Mouse (Mus musculus) hindbrain, embryonic 16.5 days (tissue): Measurements from ENCODE around the gene Rab3d. TPM values are rescaled to one million over a fixed set of nuclear protein-coding genes. Genes with fewer than 3 reads are reported as not detected.

ENCODE experiments used
- ATAC-seq: fragments of 200-750 bp; cut with Nextera tagmentation; 2 replicates; pipeline ENCODE4 v1.8.0; 2017; ENCODE audit warnings: moderate TSS enrichment, moderate library complexity
- H3K27ac ChIP-seq: fragments of 300-500 bp; sonication (generic); 2 replicates; pipeline ENCODE4 v1.5.1; 2014; ENCODE audit warnings: low read depth, mild to moderate bottlenecking, control low read depth, low read length, moderate library complexity
- H3K27me3 ChIP-seq: fragments of 300-500 bp; sonication (generic); replicated peaks from 2 replicates; pipeline ENCODE4 v1.6.1; 2014; ENCODE audit warnings: low read length; ENCODE audit not compliant: control insufficient read depth, insufficient read depth
- H3K36me3 ChIP-seq: fragments of 300-500 bp; sonication (generic); 2 replicates; pipeline ENCODE4 v1.6.1; 2014; ENCODE audit warnings: mild to moderate bottlenecking, low read length, moderate library complexity, mixed read lengths; ENCODE audit not compliant: control insufficient read depth, insufficient read depth
- H3K4me1 ChIP-seq: fragments of 300-500 bp; sonication (generic); 2 replicates; pipeline ENCODE4 v1.6.1; 2014; ENCODE audit warnings: low read depth, low read length; ENCODE audit not compliant: control insufficient read depth, insufficient read depth
- H3K4me2 ChIP-seq: fragments of 300-500 bp; sonication (generic); 2 replicates; pipeline ENCODE4 v1.6.1; 2014; ENCODE audit warnings: mild to moderate bottlenecking, low read length, control low read depth, moderate library complexity
- H3K4me3 ChIP-seq: fragments of 300-500 bp; sonication (generic); 2 replicates; pipeline ENCODE4 v1.5.1; 2014; ENCODE audit warnings: mild to moderate bottlenecking, low read length, control low read depth, moderate library complexity
- H3K9ac ChIP-seq: fragments of 300-500 bp; sonication (generic); 2 replicates; pipeline ENCODE4 v1.6.1; 2014; ENCODE audit warnings: low read depth, mild to moderate bottlenecking, control low read depth, low read length, moderate library complexity
- H3K9me3 ChIP-seq: fragments of 300-500 bp; sonication (generic); 2 replicates; pipeline ENCODE4 v1.6.1; 2014; ENCODE audit warnings: mild to moderate bottlenecking, low read length, moderate library complexity; ENCODE audit not compliant: control insufficient read depth
- WGBS: fragments of 180-500 bp; shearing (Covaris S2); extraction: QIAGEN DNeasy Blood & Tissue Kit; methylation state at CpG from one replicate; pipeline ENCODE4 v1.1.7; 2014; 5-methylcytosine and 5-hydroxymethylcytosine counted together
- polyA plus RNA-seq: library from polyadenylated mRNA; unstranded; fragments of >200 nt; fragmentation: Nextera tagmentation; extraction: Ambion mirVana; gene quantifications from 2 replicates; pipeline ENCODE4 v1.2.1, GENCODE M21; 2015

Rab3d gene
- polyA plus RNA-seq, 1 experiment from 2014 or later, result 23.6 TPM

DNA sequence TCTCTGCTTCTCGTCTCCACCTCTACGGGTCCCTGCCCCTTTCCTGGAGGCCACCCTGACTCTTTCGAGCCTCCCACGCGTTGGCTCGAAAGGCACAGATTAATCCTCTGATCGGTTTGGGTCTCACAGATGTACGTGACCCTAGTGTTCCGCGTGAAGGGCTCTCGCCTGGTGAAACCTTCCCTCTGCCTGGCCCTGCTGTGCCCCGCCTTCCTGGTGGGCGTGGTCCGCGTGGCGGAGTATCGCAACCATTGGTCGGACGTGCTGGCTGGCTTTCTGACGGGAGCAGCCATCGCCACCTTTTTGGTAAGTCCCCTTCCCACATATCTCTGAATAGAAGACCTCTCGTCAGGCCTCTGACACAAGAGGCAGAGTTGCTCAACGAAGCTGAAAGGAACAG is 26.3 kb upstream of the Rab3d start:
- Histone ChIP-seq H3K4me1 (peaks cover under 1% of the 10 kb centered on the region; the same call in 1 of the 2 replicates), H3K27me3 (no peaks in the 10 kb centered on the region), H3K9ac (no peak overlapping the region), H3K27ac (no peak overlapping the region), H3K4me2 (no peak overlapping the region), H3K36me3 (peaks cover 25% of the 10 kb centered on the region), H3K9me3 (no peaks in the 10 kb centered on the region), H3K4me3 (no peak overlapping the region)
- WGBS, result 21% methylated on average over 23 of the region's 23 CpGs
- no peak for ATAC-seq

- ATAC-seq, result no peak
- WGBS, result 52% methylated on average over 12 of the region's 12 CpGs
Observed at GRCm38 (mm10) chr9:21943638-21944037, 25.6 kb upstream of the Rab3d start.

DNA sequence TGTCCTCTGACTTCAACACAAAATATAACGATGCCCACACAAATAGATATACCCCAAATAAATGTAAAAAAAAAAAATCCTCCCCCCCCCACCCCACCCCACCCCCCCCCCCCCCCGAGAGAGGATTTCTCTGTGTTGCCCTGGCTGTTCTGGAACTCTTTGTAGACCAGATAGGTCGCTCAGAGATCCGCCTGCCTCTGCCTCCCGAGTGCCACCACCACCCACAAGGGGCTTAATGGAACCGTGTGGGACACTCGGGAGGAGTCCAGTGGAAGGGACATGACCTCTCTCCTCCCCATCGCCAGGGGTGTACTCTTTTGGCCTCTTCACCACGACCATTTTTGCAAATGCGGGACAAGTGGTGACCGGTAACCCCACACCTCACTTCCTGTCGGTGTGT is 25.1 kb upstream of the Rab3d start:
- no peaks in the 10 kb centered on the region for H3K9me3 ChIP-seq
- no peaks in the 10 kb centered on the region for H3K27me3 ChIP-seq
- WGBS, result 70% methylated on average over 12 of the region's 12 CpGs
- H3K36me3 ChIP-seq, result peaks cover 23% of the 10 kb centered on the region
- H3K4me2 ChIP-seq, result no peak overlapping the region
- no peak overlapping the region for H3K9ac ChIP-seq
- no peak overlapping the region for H3K4me3 ChIP-seq
- no peak overlapping the region for H3K27ac ChIP-seq
- peaks cover 9% of the 10 kb centered on the region for H3K4me1 ChIP-seq
- ATAC-seq, result no peak

More at GRCm38 (mm10) chr9:21943638-21944037, 25.6 kb upstream of the Rab3d start:
- no peak overlapping the region for H3K4me2 ChIP-seq
- no peaks in the 10 kb centered on the region for H3K27me3 ChIP-seq
- H3K27ac ChIP-seq, result no peak overlapping the region
- H3K4me1 ChIP-seq, result peaks cover 3% of the 10 kb centered on the region
- no peak overlapping the region for H3K4me3 ChIP-seq
- H3K9ac ChIP-seq, result no peak overlapping the region
- peaks cover 25% of the 10 kb centered on the region for H3K36me3 ChIP-seq
- no peaks in the 10 kb centered on the region for H3K9me3 ChIP-seq

DNA sequence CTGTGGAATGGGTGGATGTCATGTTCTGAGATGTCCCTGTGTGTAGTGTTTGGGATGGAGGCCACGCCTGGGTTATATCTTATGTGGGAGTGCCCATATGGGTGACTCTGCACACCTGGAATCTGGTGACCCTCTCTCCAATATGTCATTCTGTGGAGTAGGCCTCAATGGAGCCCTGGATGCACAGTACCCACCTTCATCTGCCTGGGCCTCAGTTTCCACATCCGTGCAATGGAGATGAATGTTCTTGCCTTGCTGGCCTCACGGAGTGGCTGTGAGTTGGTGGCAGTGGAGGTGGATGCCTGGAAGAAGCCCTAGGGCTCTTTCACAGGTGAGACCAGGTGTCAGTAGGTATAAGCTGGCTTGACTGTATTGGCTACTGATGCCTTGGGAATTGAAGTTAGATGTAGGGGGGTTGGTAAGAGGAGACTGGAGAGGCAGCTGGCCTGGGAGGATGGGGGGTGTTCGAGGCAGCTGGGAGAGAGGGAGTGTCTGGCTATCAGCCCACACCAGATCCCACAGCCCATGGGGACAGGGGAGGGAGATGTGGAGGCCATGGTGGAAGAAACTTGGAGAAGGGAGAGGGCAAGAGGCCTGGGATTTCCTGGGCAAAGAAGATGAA is 20.4 kb upstream of the Rab3d start:
- H3K27ac ChIP-seq, result no peak overlapping the region
- no peaks in the 10 kb centered on the region; the same call in 1 of the 2 replicates for H3K27me3 ChIP-seq
- H3K36me3 ChIP-seq, result peaks cover 11% of the 10 kb centered on the region
- no peaks in the 10 kb centered on the region for H3K9me3 ChIP-seq
- H3K4me1 ChIP-seq, result peaks cover 14% of the 10 kb centered on the region
- 83% methylated on average over 4 of the region's 4 CpGs for WGBS
- H3K9ac ChIP-seq, result peak overlapping the region; percentile 31
- no peak for ATAC-seq
- peak overlapping the region; percentile 60 for H3K4me3 ChIP-seq
- peak overlapping the region; percentile 67 for H3K4me2 ChIP-seq

- WGBS, result 54% methylated on average over 4 of the region's 4 CpGs
Observed at GRCm38 (mm10) chr9:21937711-21938175, 19.8 kb upstream of the Rab3d start.

GRCm38 (mm10) chr9:21936692-21937570 is 18.9 kb upstream of the Rab3d start, which contains the start of gene Plppr2:
TSS of gene Plppr2 (plus strand) at chr9:21937033.
- Histone ChIP-seq H3K36me3 (peaks cover 11% of the 10 kb centered on the region), H3K27ac (peak within 1 kb of the TSS; percentile 75), H3K4me1 (peaks cover 14% of the 10 kb centered on the region), H3K4me2 (peak within 1 kb of the TSS; percentile 67), H3K4me3 (peak within 1 kb of the TSS; percentile 60), H3K9ac (peak within 1 kb of the TSS; percentile 79), H3K9me3 (no peaks in the 10 kb centered on the region), H3K27me3 (no peaks in the 10 kb centered on the region; the same call in 1 of the 2 replicates)
- peak; percentile 96 for ATAC-seq
- 2% methylated on average over 43 of the region's 43 CpGs for WGBS

More at GRCm38 (mm10) chr9:21937711-21938175, 19.8 kb upstream of the Rab3d start:
- no peaks in the 10 kb centered on the region; the same call in 1 of the 2 replicates for H3K27me3 ChIP-seq
- peaks cover 14% of the 10 kb centered on the region for H3K4me1 ChIP-seq
- ATAC-seq, result peak; percentile 32; the same call in 1 of the 2 replicates
- peaks cover 11% of the 10 kb centered on the region for H3K36me3 ChIP-seq
- H3K27ac ChIP-seq, result peak overlapping the region; percentile 49; the same call in 1 of the 2 replicates
- H3K4me2 ChIP-seq, result peak overlapping the region; percentile 67
- H3K4me3 ChIP-seq, result peak overlapping the region; percentile 60
- H3K9me3 ChIP-seq, result no peaks in the 10 kb centered on the region
- peak overlapping the region; percentile 79 for H3K9ac ChIP-seq

DNA sequence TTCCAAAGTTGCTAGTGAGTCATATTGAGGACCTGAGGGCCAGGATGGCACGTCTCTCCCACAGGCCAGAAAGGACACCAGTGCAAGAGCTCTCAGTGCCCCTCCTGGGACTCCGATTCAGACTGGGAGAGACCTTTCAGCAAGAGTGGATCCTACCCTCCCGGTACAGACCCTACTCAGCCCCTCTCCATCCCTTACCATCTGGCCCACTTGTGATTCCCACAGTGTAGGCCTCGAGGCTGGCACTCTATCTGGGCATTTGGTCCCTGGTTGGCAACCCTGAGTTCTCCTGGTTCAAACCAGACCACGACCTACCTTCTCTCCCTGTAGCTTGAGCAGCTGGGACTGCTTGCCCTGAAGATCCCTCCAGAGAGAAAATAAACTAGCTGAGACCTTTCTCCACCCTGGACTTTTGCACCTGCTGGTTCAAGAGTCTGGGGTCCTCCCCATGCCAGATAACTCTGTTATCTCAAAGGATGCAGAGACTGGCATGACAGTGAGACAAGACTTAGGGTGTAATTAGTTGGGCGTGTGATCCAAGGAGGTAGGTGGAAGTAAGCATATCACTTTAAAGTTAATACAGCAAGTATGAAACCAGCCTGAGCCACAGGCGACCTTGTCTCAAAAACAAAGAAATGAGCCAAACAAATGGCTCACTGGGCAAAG is 17.6 kb upstream of the Rab3d start:
- Histone ChIP-seq H3K4me1 (peaks cover 14% of the 10 kb centered on the region), H3K27me3 (no peaks in the 10 kb centered on the region; the same call in 1 of the 2 replicates), H3K9ac (no peak overlapping the region), H3K27ac (no peak overlapping the region), H3K4me3 (no peak overlapping the region), H3K9me3 (no peaks in the 10 kb centered on the region), H3K36me3 (no peaks in the 10 kb centered on the region; the same call in none of the 2 replicates), H3K4me2 (peak overlapping the region; percentile 67)
- ATAC-seq, result no peak
- 88% methylated on average over 7 of the region's 7 CpGs for WGBS

GRCm38 (mm10) chr9:21934021-21934420 is 16.0 kb upstream of the Rab3d start:
- H3K4me2 ChIP-seq, result no peak overlapping the region
- no peak overlapping the region for H3K4me3 ChIP-seq
- no peak overlapping the region for H3K9ac ChIP-seq
- no peaks in the 10 kb centered on the region for H3K36me3 ChIP-seq
- no peaks in the 10 kb centered on the region for H3K9me3 ChIP-seq
- ATAC-seq, result no peak
- no peaks in the 10 kb centered on the region; the same call in 1 of the 2 replicates for H3K27me3 ChIP-seq
- H3K27ac ChIP-seq, result no peak overlapping the region
- WGBS, result 83% methylated on average over 12 of the region's 12 CpGs
- H3K4me1 ChIP-seq, result peaks cover 11% of the 10 kb centered on the region
